Mouse (Mus musculus): ENCODE data around the gene Psma7. TPM values are rescaled to one million over a fixed set of nuclear protein-coding genes. Genes with fewer than 3 reads are reported as not detected.

The Psma7 gene
- polyA plus RNA-seq, 1 experiment = 395 TPM

DNA sequence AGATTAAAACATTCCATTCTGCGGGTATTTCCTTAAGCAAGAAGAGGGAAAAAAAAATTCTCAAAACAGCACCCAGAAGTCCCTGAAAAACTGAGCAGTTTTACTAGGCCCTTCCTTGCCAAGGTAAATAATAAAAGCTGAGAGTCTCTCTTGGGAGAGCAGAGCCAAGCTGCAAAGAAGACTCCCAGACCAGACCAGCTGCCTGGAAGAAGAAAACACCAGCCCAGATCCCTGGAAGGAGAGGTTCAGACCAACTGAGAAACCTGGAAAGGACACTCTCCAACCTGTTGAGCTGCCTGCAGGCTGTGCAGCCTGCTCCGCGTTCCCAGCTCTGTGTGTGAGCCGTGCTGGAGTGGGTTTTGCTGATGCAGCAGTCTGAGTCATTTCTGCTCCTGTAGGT, 24.6 kb downstream of the Psma7 start:
- Histone ChIP-seq H3K4me2 (ENCODE audit: low read depth) (no peak overlapping the region), H3K4me3 (no peak overlapping the region), H3ac (ENCODE audit: control insufficient read depth, insufficient read length) (no peak overlapping the region), H3K27me3 (ENCODE audit: control insufficient read depth, insufficient read depth, insufficient read length) (peaks cover 20% of the 10 kb centered on the region), H3K36me3 (ENCODE audit: control insufficient read depth, insufficient read depth) (no peaks in the 10 kb centered on the region), H3K79me2 (ENCODE audit: control insufficient read depth, insufficient read depth) (no peaks in the 10 kb centered on the region)
- TF ChIP-seq MYOG (IDR thresholded peaks at IDR 0.05; ENCODE audit: control insufficient read depth in 1 of 3, insufficient read depth in 1 of 3, insufficient read length in 2 of 3, low read depth in 2 of 3) (no peak), REST (IDR thresholded peaks at IDR 0.05; ENCODE audit: insufficient read depth, insufficient read length) (no peak), MAX (IDR thresholded peaks at IDR 0.05; ENCODE audit: low read depth) (no peak)

DNA sequence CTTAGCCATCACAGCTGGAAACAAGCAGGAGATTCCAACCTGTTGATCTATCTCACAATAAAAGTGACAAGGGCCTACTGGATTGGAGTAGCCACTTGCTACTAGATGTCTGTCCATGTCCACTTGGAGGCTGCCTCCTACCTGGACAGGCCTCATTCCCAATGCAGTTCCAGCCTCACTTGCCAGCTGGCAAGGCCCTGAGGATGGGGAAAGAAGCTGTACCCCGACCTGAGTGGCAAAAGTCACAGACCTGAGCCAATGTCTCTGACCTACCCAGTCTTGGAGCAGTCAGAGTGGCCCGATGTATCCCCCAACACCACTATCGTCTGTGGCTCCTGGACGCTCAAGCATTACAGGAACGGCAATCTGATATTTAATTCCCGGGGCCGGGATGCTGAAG, 28.5 kb downstream of the Psma7 start:
- Histone ChIP-seq H3K36me3 (ENCODE audit: control insufficient read depth, insufficient read depth) (no peaks in the 10 kb centered on the region), H3ac (ENCODE audit: control insufficient read depth, insufficient read length) (no peak overlapping the region), H3K27me3 (ENCODE audit: control insufficient read depth, insufficient read depth, insufficient read length) (no peaks in the 10 kb centered on the region), H3K4me3 (no peak overlapping the region), H3K79me2 (ENCODE audit: control insufficient read depth, insufficient read depth) (no peaks in the 10 kb centered on the region), H3K4me2 (ENCODE audit: low read depth) (no peak overlapping the region)
- TF ChIP-seq CEBPB (IDR thresholded peaks at IDR 0.05; ENCODE audit: insufficient read depth, poor library complexity, severe bottlenecking) (no peak), SRF (IDR thresholded peaks at IDR 0.05; ENCODE audit: control insufficient read depth, insufficient read length, low read depth) (no peak), POLR2A (IDR thresholded peaks at IDR 0.05; ENCODE audit: insufficient read length, low read depth) (no peak), USF1 (IDR thresholded peaks at IDR 0.05; ENCODE audit: low read depth) (no peak), E2F4 (IDR thresholded peaks at IDR 0.05; ENCODE audit: insufficient read depth) (no peak), REST (IDR thresholded peaks at IDR 0.05; ENCODE audit: insufficient read depth, insufficient read length) (no peak), TCF3 (IDR thresholded peaks at IDR 0.05; ENCODE audit: insufficient read length, low read depth) (no peak), TCF12 (IDR thresholded peaks at IDR 0.05; ENCODE audit: insufficient read depth, poor library complexity, severe bottlenecking) (no peak), POLR2AphosphoS2 (IDR thresholded peaks at IDR 0.05; ENCODE audit: insufficient read length, low read depth) (no peak), MYOD1 (IDR thresholded peaks at IDR 0.05; ENCODE audit: control insufficient read depth in 1 of 3, insufficient read length in 2 of 3, low read depth in 2 of 3) (no peak), MAX (IDR thresholded peaks at IDR 0.05; ENCODE audit: low read depth) (no peak), MYOG (IDR thresholded peaks at IDR 0.05; ENCODE audit: control insufficient read depth in 1 of 3, insufficient read depth in 1 of 3, insufficient read length in 2 of 3, low read depth in 2 of 3) (no peak)

DNA sequence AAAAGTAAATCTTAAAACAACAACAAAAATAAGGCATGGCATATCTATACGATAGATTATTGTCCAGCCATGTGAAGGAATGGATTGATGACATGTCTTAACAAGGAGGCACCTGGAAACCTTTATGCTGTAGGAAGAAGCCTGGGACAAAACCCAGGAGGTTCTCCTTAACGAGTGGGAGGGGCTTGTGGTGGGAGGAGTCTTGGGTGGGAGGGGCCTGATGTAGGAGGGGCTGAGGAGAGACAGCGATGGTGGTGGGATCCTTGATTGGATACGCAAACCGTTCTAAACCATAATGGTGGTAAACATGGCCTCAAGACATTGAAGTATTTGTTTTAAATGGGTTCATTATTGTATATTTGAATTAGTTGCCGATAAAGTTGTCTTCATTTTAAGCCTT, 30.9 kb downstream of the Psma7 start:
- TF ChIP-seq USF1 (IDR thresholded peaks at IDR 0.05; ENCODE audit: low read depth) (no peak), TCF3 (IDR thresholded peaks at IDR 0.05; ENCODE audit: insufficient read length, low read depth) (no peak), REST (IDR thresholded peaks at IDR 0.05; ENCODE audit: insufficient read depth, insufficient read length) (no peak), TCF12 (IDR thresholded peaks at IDR 0.05; ENCODE audit: insufficient read depth, poor library complexity, severe bottlenecking) (no peak), POLR2AphosphoS2 (IDR thresholded peaks at IDR 0.05; ENCODE audit: insufficient read length, low read depth) (no peak), SRF (IDR thresholded peaks at IDR 0.05; ENCODE audit: control insufficient read depth, insufficient read length, low read depth) (no peak), MYOD1 (IDR thresholded peaks at IDR 0.05; ENCODE audit: control insufficient read depth in 1 of 3, insufficient read length in 2 of 3, low read depth in 2 of 3) (no peak), POLR2A (IDR thresholded peaks at IDR 0.05; ENCODE audit: insufficient read length, low read depth) (no peak), MAX (IDR thresholded peaks at IDR 0.05; ENCODE audit: low read depth) (no peak), MYOG (IDR thresholded peaks at IDR 0.05; ENCODE audit: control insufficient read depth in 1 of 3, insufficient read depth in 1 of 3, insufficient read length in 2 of 3, low read depth in 2 of 3) (no peak), E2F4 (IDR thresholded peaks at IDR 0.05; ENCODE audit: insufficient read depth) (no peak), CEBPB (IDR thresholded peaks at IDR 0.05; ENCODE audit: insufficient read depth, poor library complexity, severe bottlenecking) (no peak)
- H3K4me3 ChIP-seq = no peak overlapping the region
- H3K79me2 ChIP-seq (ENCODE audit: control insufficient read depth, insufficient read depth) = no peaks in the 10 kb centered on the region
- H3K4me2 ChIP-seq (ENCODE audit: low read depth) = no peak overlapping the region
- H3ac ChIP-seq (ENCODE audit: control insufficient read depth, insufficient read length) = no peak overlapping the region
- no peaks in the 10 kb centered on the region for H3K27me3 ChIP-seq (ENCODE audit: control insufficient read depth, insufficient read depth, insufficient read length)
- H3K36me3 ChIP-seq (ENCODE audit: control insufficient read depth, insufficient read depth) = no peaks in the 10 kb centered on the region

DNA sequence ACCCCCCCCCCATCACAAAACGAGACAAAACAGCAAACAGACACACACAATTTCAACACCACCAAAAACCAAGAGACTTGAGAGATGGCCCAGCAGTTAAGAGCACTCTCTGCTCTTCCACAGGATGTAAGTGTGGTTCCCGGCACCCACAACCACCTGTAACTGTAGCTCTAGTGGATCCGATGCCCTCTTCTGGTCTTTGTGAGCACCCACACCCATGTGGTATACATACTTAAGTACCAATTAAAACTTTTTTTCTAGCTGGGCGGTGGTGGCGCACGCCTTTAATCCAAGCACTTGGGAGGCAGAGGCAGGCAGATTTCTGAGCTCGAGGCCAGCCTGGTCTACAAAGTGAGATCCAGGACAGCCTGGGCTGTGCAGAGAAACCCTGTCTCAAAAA, 31.5 kb downstream of the Psma7 start:
- Histone ChIP-seq H3K79me2 (ENCODE audit: control insufficient read depth, insufficient read depth) (no peaks in the 10 kb centered on the region), H3K36me3 (ENCODE audit: control insufficient read depth, insufficient read depth) (no peaks in the 10 kb centered on the region), H3K4me2 (ENCODE audit: low read depth) (no peak overlapping the region), H3K4me3 (no peak overlapping the region), H3K27me3 (ENCODE audit: control insufficient read depth, insufficient read depth, insufficient read length) (no peaks in the 10 kb centered on the region), H3ac (ENCODE audit: control insufficient read depth, insufficient read length) (no peak overlapping the region)
- TF ChIP-seq TCF3 (IDR thresholded peaks at IDR 0.05; ENCODE audit: insufficient read length, low read depth) (no peak), MYOG (IDR thresholded peaks at IDR 0.05; ENCODE audit: control insufficient read depth in 1 of 3, insufficient read depth in 1 of 3, insufficient read length in 2 of 3, low read depth in 2 of 3) (no peak), TCF12 (IDR thresholded peaks at IDR 0.05; ENCODE audit: insufficient read depth, poor library complexity, severe bottlenecking) (no peak), MYOD1 (IDR thresholded peaks at IDR 0.05; ENCODE audit: control insufficient read depth in 1 of 3, insufficient read length in 2 of 3, low read depth in 2 of 3) (no peak)

DNA sequence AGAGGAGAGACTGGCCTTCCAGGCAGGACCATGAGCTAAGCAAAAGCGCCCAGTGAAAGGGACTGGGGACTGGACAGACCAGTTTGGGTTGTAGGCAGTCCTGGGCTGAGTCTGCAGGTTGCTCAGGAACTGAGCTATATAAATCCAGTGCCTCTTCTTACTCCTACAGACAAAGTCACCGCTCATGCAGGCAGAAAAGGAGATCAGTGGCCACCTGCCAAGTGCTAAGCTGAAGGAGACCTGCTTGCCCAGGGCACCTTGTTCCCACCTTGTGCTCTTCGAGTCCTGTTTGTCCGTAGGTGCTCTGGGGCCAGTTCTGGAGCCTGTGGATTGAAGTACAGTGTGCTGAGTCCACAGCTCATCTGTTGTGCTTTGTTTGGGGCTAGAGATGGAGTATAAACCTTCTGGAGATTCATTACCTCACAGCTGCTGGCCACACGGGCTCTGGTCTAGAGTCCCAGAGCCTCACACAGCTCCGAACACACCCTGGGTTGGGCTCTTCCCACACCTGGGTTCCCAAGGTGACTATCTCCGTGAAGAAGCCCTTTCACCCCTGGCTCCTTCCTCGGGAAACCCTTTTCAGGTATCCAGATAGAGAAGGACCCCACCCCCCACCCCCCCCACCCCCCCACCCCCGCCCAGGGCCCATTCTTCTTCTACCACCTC, 35.7 kb downstream of the Psma7 start:
- Histone ChIP-seq H3K79me2 (ENCODE audit: control insufficient read depth, insufficient read depth) (no peaks in the 10 kb centered on the region), H3K4me2 (ENCODE audit: low read depth) (no peak overlapping the region), H3K27me3 (ENCODE audit: control insufficient read depth, insufficient read depth, insufficient read length) (no peaks in the 10 kb centered on the region), H3K4me3 (no peak overlapping the region), H3ac (ENCODE audit: control insufficient read depth, insufficient read length) (no peak overlapping the region), H3K36me3 (ENCODE audit: control insufficient read depth, insufficient read depth) (no peaks in the 10 kb centered on the region)
- TF ChIP-seq POLR2AphosphoS2 (IDR thresholded peaks at IDR 0.05; ENCODE audit: insufficient read length, low read depth) = no peak
- no peak for TF ChIP-seq TCF3 (IDR thresholded peaks at IDR 0.05; ENCODE audit: insufficient read length, low read depth)
- TF ChIP-seq TCF12 (IDR thresholded peaks at IDR 0.05; ENCODE audit: insufficient read depth, poor library complexity, severe bottlenecking) = no peak
- no peak for TF ChIP-seq CEBPB (IDR thresholded peaks at IDR 0.05; ENCODE audit: insufficient read depth, poor library complexity, severe bottlenecking)
- no peak for TF ChIP-seq REST (IDR thresholded peaks at IDR 0.05; ENCODE audit: insufficient read depth, insufficient read length)
- no peak for TF ChIP-seq E2F4 (IDR thresholded peaks at IDR 0.05; ENCODE audit: insufficient read depth)
- no peak for TF ChIP-seq SRF (IDR thresholded peaks at IDR 0.05; ENCODE audit: control insufficient read depth, insufficient read length, low read depth)
- TF ChIP-seq POLR2A (IDR thresholded peaks at IDR 0.05; ENCODE audit: insufficient read length, low read depth) = no peak
- no peak for TF ChIP-seq MYOG (IDR thresholded peaks at IDR 0.05; ENCODE audit: control insufficient read depth in 1 of 3, insufficient read depth in 1 of 3, insufficient read length in 2 of 3, low read depth in 2 of 3)
- TF ChIP-seq MYOD1 (IDR thresholded peaks at IDR 0.05; ENCODE audit: control insufficient read depth in 1 of 3, insufficient read length in 2 of 3, low read depth in 2 of 3) = no peak
- TF ChIP-seq USF1 (IDR thresholded peaks at IDR 0.05; ENCODE audit: low read depth) = no peak
- no peak for TF ChIP-seq MAX (IDR thresholded peaks at IDR 0.05; ENCODE audit: low read depth)
